Mouse (Mus musculus): Measurements from ENCODE around the gene Il4. TPM values are rescaled to one million over a fixed set of nuclear protein-coding genes. Genes with fewer than 3 reads are reported as not detected.
A peak's percentile ranks its signal among the peaks of the same experiment; 100 is the strongest.

The Il4 gene
- polyA plus RNA-seq, 1 experiment from 2014 or later: 2.2 TPM

- no peaks in the 10 kb centered on the region for H3K9me3 ChIP-seq (replicated peaks; ENCODE audit: control insufficient read depth, low read length)
- no peak overlapping the region for H3K27ac ChIP-seq (replicated peaks; ENCODE audit: low read depth, low read length)
- 89% methylated on average over 7 of the region's 7 CpGs for WGBS
- no peak overlapping the region for H3K4me3 ChIP-seq (ENCODE audit: low read depth, low read length)
- no peak overlapping the region for H3K9ac ChIP-seq (replicated peaks; ENCODE audit: low read length)
- no peaks in the 10 kb centered on the region; the same call in 1 of the 2 replicates for H3K27me3 ChIP-seq (ENCODE audit: control insufficient read depth, insufficient read depth, low read length)
- ATAC-seq (replicated peaks; ENCODE audit: insufficient number of reproducible peaks, low FRiP score, low TSS enrichment, low read depth) (no peak), DNase-seq (ENCODE audit: low spot score) (no peak)
- H3K36me3 ChIP-seq (replicated peaks; ENCODE audit: control insufficient read depth, insufficient read depth, low read depth, low read length): no peaks in the 10 kb centered on the region
- H3K4me2 ChIP-seq (ENCODE audit: low read depth, low read length): no peak overlapping the region
- H3K4me1 ChIP-seq (ENCODE audit: control insufficient read depth, insufficient read depth, low read length): peaks cover 5% of the 10 kb centered on the region; the same call in 1 of the 2 replicates
These were observed 15.2 kb upstream of the Il4 start for GRCm38 (mm10) chr11:53633644-53634043.

- peak; percentile 35 for DNase-seq (ENCODE audit: low spot score)
- H3K4me1 ChIP-seq (ENCODE audit: control insufficient read depth, insufficient read depth, low read length): peaks cover 5% of the 10 kb centered on the region; the same call in 1 of the 2 replicates
- no peaks in the 10 kb centered on the region for H3K36me3 ChIP-seq (replicated peaks; ENCODE audit: control insufficient read depth, insufficient read depth, low read depth, low read length)
- H3K4me2 ChIP-seq (ENCODE audit: low read depth, low read length): no peak overlapping the region
- H3K4me3 ChIP-seq (ENCODE audit: low read depth, low read length): no peak overlapping the region
- H3K27ac ChIP-seq (replicated peaks; ENCODE audit: low read depth, low read length): no peak overlapping the region
- no peaks in the 10 kb centered on the region; the same call in 1 of the 2 replicates for H3K27me3 ChIP-seq (ENCODE audit: control insufficient read depth, insufficient read depth, low read length)
- H3K9me3 ChIP-seq (replicated peaks; ENCODE audit: control insufficient read depth, low read length): no peaks in the 10 kb centered on the region
- ATAC-seq (replicated peaks; ENCODE audit: insufficient number of reproducible peaks, low FRiP score, low TSS enrichment, low read depth): no peak
- no peak overlapping the region for H3K9ac ChIP-seq (replicated peaks; ENCODE audit: low read length)
- WGBS: 72% methylated on average over 14 of the region's 14 CpGs
These were observed 13.8 kb upstream of the Il4 start for GRCm38 (mm10) chr11:53632122-53632733.

GRCm38 (mm10) chr11:53627859-53628258, 9.4 kb upstream of the Il4 start:
- no peaks in the 10 kb centered on the region for H3K9me3 ChIP-seq (replicated peaks; ENCODE audit: control insufficient read depth, low read length)
- no peaks in the 10 kb centered on the region for H3K36me3 ChIP-seq (replicated peaks; ENCODE audit: control insufficient read depth, insufficient read depth, low read depth, low read length)
- 12% methylated on average over 1 of the region's 1 CpGs for WGBS
- H3K4me3 ChIP-seq (ENCODE audit: low read depth, low read length): no peak overlapping the region
- no peaks in the 10 kb centered on the region for H3K27me3 ChIP-seq (ENCODE audit: control insufficient read depth, insufficient read depth, low read length)
- H3K27ac ChIP-seq (replicated peaks; ENCODE audit: low read depth, low read length): no peak overlapping the region
- H3K9ac ChIP-seq (replicated peaks; ENCODE audit: low read length): no peak overlapping the region
- H3K4me1 ChIP-seq (ENCODE audit: control insufficient read depth, insufficient read depth, low read length): no peaks in the 10 kb centered on the region
- no peak overlapping the region for H3K4me2 ChIP-seq (ENCODE audit: low read depth, low read length)
- peak; percentile 74; the same call in 1 of the 2 replicates for ATAC-seq (replicated peaks; ENCODE audit: insufficient number of reproducible peaks, low FRiP score, low TSS enrichment, low read depth)
- DNase-seq (ENCODE audit: low spot score): peak; percentile 93

GRCm38 (mm10) chr11:53626802-53627373, 8.4 kb upstream of the Il4 start:
- no peak overlapping the region for H3K9ac ChIP-seq (replicated peaks; ENCODE audit: low read length)
- 71% methylated on average over 17 of the region's 17 CpGs for WGBS
- no peak overlapping the region for H3K4me3 ChIP-seq (ENCODE audit: low read depth, low read length)

GRCm38 (mm10) chr11:53624124-53624523, 5.7 kb upstream of the Il4 start:
- Histone ChIP-seq H3K4me1 (ENCODE audit: control insufficient read depth, insufficient read depth, low read length) (no peaks in the 10 kb centered on the region), H3K36me3 (replicated peaks; ENCODE audit: control insufficient read depth, insufficient read depth, low read depth, low read length) (no peaks in the 10 kb centered on the region), H3K9me3 (replicated peaks; ENCODE audit: control insufficient read depth, low read length) (no peaks in the 10 kb centered on the region), H3K27me3 (ENCODE audit: control insufficient read depth, insufficient read depth, low read length) (no peaks in the 10 kb centered on the region), H3K4me3 (ENCODE audit: low read depth, low read length) (no peak overlapping the region), H3K27ac (replicated peaks; ENCODE audit: low read depth, low read length) (no peak overlapping the region), H3K9ac (replicated peaks; ENCODE audit: low read length) (no peak overlapping the region), H3K4me2 (ENCODE audit: low read depth, low read length) (no peak overlapping the region)
- no peak for ATAC-seq (replicated peaks; ENCODE audit: insufficient number of reproducible peaks, low FRiP score, low TSS enrichment, low read depth)
- DNase-seq (ENCODE audit: low spot score): no peak
- WGBS: 92% methylated on average over 2 of the region's 2 CpGs

More at GRCm38 (mm10) chr11:53626802-53627373, 8.4 kb upstream of the Il4 start:
- no peaks in the 10 kb centered on the region for H3K36me3 ChIP-seq (replicated peaks; ENCODE audit: control insufficient read depth, insufficient read depth, low read depth, low read length)
- H3K9me3 ChIP-seq (replicated peaks; ENCODE audit: control insufficient read depth, low read length): no peaks in the 10 kb centered on the region
- no peak overlapping the region for H3K27ac ChIP-seq (replicated peaks; ENCODE audit: low read depth, low read length)
- no peak overlapping the region for H3K4me2 ChIP-seq (ENCODE audit: low read depth, low read length)
- DNase-seq (ENCODE audit: low spot score) (no peak), ATAC-seq (replicated peaks; ENCODE audit: insufficient number of reproducible peaks, low FRiP score, low TSS enrichment, low read depth) (no peak)
- H3K4me1 ChIP-seq (ENCODE audit: control insufficient read depth, insufficient read depth, low read length): no peaks in the 10 kb centered on the region
- no peaks in the 10 kb centered on the region for H3K27me3 ChIP-seq (ENCODE audit: control insufficient read depth, insufficient read depth, low read length)

GRCm38 (mm10) chr11:53623573-53623972, 5.1 kb upstream of the Il4 start:
- DNase-seq (ENCODE audit: low spot score) (no peak), ATAC-seq (replicated peaks; ENCODE audit: insufficient number of reproducible peaks, low FRiP score, low TSS enrichment, low read depth) (no peak)
- Histone ChIP-seq H3K9me3 (replicated peaks; ENCODE audit: control insufficient read depth, low read length) (no peaks in the 10 kb centered on the region), H3K9ac (replicated peaks; ENCODE audit: low read length) (no peak overlapping the region), H3K4me2 (ENCODE audit: low read depth, low read length) (no peak overlapping the region), H3K4me1 (ENCODE audit: control insufficient read depth, insufficient read depth, low read length) (no peaks in the 10 kb centered on the region), H3K27ac (replicated peaks; ENCODE audit: low read depth, low read length) (no peak overlapping the region), H3K36me3 (replicated peaks; ENCODE audit: control insufficient read depth, insufficient read depth, low read depth, low read length) (no peaks in the 10 kb centered on the region), H3K27me3 (ENCODE audit: control insufficient read depth, insufficient read depth, low read length) (no peaks in the 10 kb centered on the region), H3K4me3 (ENCODE audit: low read depth, low read length) (no peak overlapping the region)
- 93% methylated on average over 9 of the region's 9 CpGs for WGBS

GRCm38 (mm10) chr11:53622440-53622806, 4.0 kb upstream of the Il4 start:
- H3K4me1 ChIP-seq (ENCODE audit: control insufficient read depth, insufficient read depth, low read length): no peaks in the 10 kb centered on the region
- H3K27ac ChIP-seq (replicated peaks; ENCODE audit: low read depth, low read length): no peak overlapping the region
- H3K4me2 ChIP-seq (ENCODE audit: low read depth, low read length): no peak overlapping the region
- no peaks in the 10 kb centered on the region for H3K9me3 ChIP-seq (replicated peaks; ENCODE audit: control insufficient read depth, low read length)
- ATAC-seq (replicated peaks; ENCODE audit: insufficient number of reproducible peaks, low FRiP score, low TSS enrichment, low read depth): no peak
- no peak overlapping the region for H3K4me3 ChIP-seq (ENCODE audit: low read depth, low read length)
- no peak for DNase-seq (ENCODE audit: low spot score)
- no peaks in the 10 kb centered on the region for H3K36me3 ChIP-seq (replicated peaks; ENCODE audit: control insufficient read depth, insufficient read depth, low read depth, low read length)
- no peak overlapping the region for H3K9ac ChIP-seq (replicated peaks; ENCODE audit: low read length)
- H3K27me3 ChIP-seq (ENCODE audit: control insufficient read depth, insufficient read depth, low read length): no peaks in the 10 kb centered on the region
- 88% methylated on average over 6 of the region's 6 CpGs for WGBS

- ATAC-seq (replicated peaks; ENCODE audit: insufficient number of reproducible peaks, low FRiP score, low TSS enrichment, low read depth): no peak
- 83% methylated on average over 11 of the region's 11 CpGs for WGBS
- Histone ChIP-seq H3K9me3 (replicated peaks; ENCODE audit: control insufficient read depth, low read length) (no peaks in the 10 kb centered on the region), H3K27me3 (ENCODE audit: control insufficient read depth, insufficient read depth, low read length) (no peaks in the 10 kb centered on the region), H3K4me3 (ENCODE audit: low read depth, low read length) (no peak overlapping the region), H3K9ac (replicated peaks; ENCODE audit: low read length) (no peak overlapping the region), H3K27ac (replicated peaks; ENCODE audit: low read depth, low read length) (no peak overlapping the region), H3K4me2 (ENCODE audit: low read depth, low read length) (no peak overlapping the region), H3K36me3 (replicated peaks; ENCODE audit: control insufficient read depth, insufficient read depth, low read depth, low read length) (no peaks in the 10 kb centered on the region), H3K4me1 (ENCODE audit: control insufficient read depth, insufficient read depth, low read length) (no peaks in the 10 kb centered on the region)
- DNase-seq (ENCODE audit: low spot score): no peak
These were observed 3.3 kb upstream of the Il4 start for GRCm38 (mm10) chr11:53621582-53622439.

Data from embryonic facial prominence, embryonic 11.5 days (tissue).